Mouse (Mus musculus) forebrain, embryonic 11.5 days (tissue): ENCODE measurements at regions not wholly inside any gene's neighbourhood (a gene's known extent, or its start where the extent isn't known, plus 50 kb on each side); places are given as distances from the start of the nearest gene placed in this dataset.
A peak's percentile ranks its signal among the peaks of the same experiment; 100 is the strongest.

Source experiments
- ATAC-seq: fragments of 200-750 bp; cut with Nextera tagmentation; replicated peaks from 2 replicates; pipeline ENCODE4 v1.8.0; 2017; ENCODE audit warnings: moderate TSS enrichment; ENCODE audit not compliant: low FRiP score
- DNase-seq: peaks from one replicate; pipeline ENCODE4 v3.0.0-alpha.2; 2017; ENCODE audit warnings: low spot score
- H3K27ac ChIP-seq: fragments of 300-500 bp; sonication (generic); 2 replicates; pipeline ENCODE4 v1.5.1; 2014; ENCODE audit warnings: low read depth, low read length
- H3K27me3 ChIP-seq: fragments of 300-500 bp; sonication (generic); 2 replicates; pipeline ENCODE4 v1.6.1; 2014; ENCODE audit warnings: mild to moderate bottlenecking, low read length, mixed read lengths; ENCODE audit not compliant: control insufficient read depth, insufficient read depth
- H3K36me3 ChIP-seq: fragments of 300-500 bp; sonication (generic); 2 replicates; pipeline ENCODE4 v1.6.1; 2014; ENCODE audit warnings: mild to moderate bottlenecking, low read length, moderate library complexity, mixed read lengths; ENCODE audit not compliant: control insufficient read depth, insufficient read depth
- H3K4me1 ChIP-seq: fragments of 300-500 bp; sonication (generic); replicated peaks from 2 replicates; pipeline ENCODE4 v1.6.1; 2014; ENCODE audit warnings: low read length, mixed read lengths; ENCODE audit not compliant: control insufficient read depth, insufficient read depth
- H3K4me2 ChIP-seq: fragments of 300-500 bp; sonication (generic); 2 replicates; pipeline ENCODE4 v1.6.1; 2014; ENCODE audit warnings: low read depth, mild to moderate bottlenecking, low read length, moderate library complexity, mixed read lengths; ENCODE audit not compliant: severe bottlenecking
- H3K4me3 ChIP-seq: fragments of 300-500 bp; sonication (generic); 2 replicates; pipeline ENCODE4 v1.5.1; 2014; ENCODE audit warnings: low read depth, low read length
- H3K9ac ChIP-seq: fragments of 300-500 bp; sonication (generic); 2 replicates; pipeline ENCODE4 v1.6.1; 2014; ENCODE audit warnings: low read length
- H3K9me3 ChIP-seq: fragments of 300-500 bp; sonication (generic); 2 replicates; pipeline ENCODE4 v1.6.1; 2016; ENCODE audit warnings: low read length, mixed read lengths; ENCODE audit not compliant: control insufficient read depth
- WGBS: fragments of 180-500 bp; shearing (Covaris S2); extraction: QIAGEN DNeasy Blood & Tissue Kit; methylation state at CpG from one replicate; pipeline ENCODE4 v1.1.7; 2014; 5-methylcytosine and 5-hydroxymethylcytosine counted together

GRCm38 (mm10) chr1:184244730-184245488 is 210.8 kb upstream of the 1700056E22Rik start:
- Histone ChIP-seq H3K36me3 (no peaks in the 10 kb centered on the region), H3K4me3 (no peak overlapping the region), H3K4me1 (no peaks in the 10 kb centered on the region), H3K9ac (no peak overlapping the region), H3K4me2 (no peak overlapping the region), H3K9me3 (no peaks in the 10 kb centered on the region), H3K27me3 (no peaks in the 10 kb centered on the region), H3K27ac (no peak overlapping the region)
- no peak for ATAC-seq
- no peak for DNase-seq
- 77% methylated on average over 23 of the region's 23 CpGs for WGBS

- H3K4me1 ChIP-seq = no peaks in the 10 kb centered on the region
- no peaks in the 10 kb centered on the region for H3K36me3 ChIP-seq
- H3K4me3 ChIP-seq = no peak overlapping the region
- H3K4me2 ChIP-seq = no peak overlapping the region
- H3K9me3 ChIP-seq = no peaks in the 10 kb centered on the region
- DNase-seq = no peak
- no peak for ATAC-seq
- 79% methylated on average over 9 of the region's 9 CpGs for WGBS
- H3K27ac ChIP-seq = no peak overlapping the region
- H3K27me3 ChIP-seq = no peaks in the 10 kb centered on the region
- no peak overlapping the region for H3K9ac ChIP-seq
Observed at GRCm38 (mm10) chr1:184244296-184244695, 210.2 kb upstream of the 1700056E22Rik start.

- no peak overlapping the region for H3K9ac ChIP-seq
- ATAC-seq (no peak), DNase-seq (no peak)
- H3K27ac ChIP-seq = no peak overlapping the region
- WGBS = 60% methylated on average over 4 of the region's 4 CpGs
- no peak overlapping the region for H3K4me3 ChIP-seq
- H3K9me3 ChIP-seq = no peaks in the 10 kb centered on the region
- no peaks in the 10 kb centered on the region for H3K27me3 ChIP-seq
- H3K4me2 ChIP-seq = no peak overlapping the region
- no peaks in the 10 kb centered on the region for H3K4me1 ChIP-seq
- no peaks in the 10 kb centered on the region for H3K36me3 ChIP-seq
Observed at GRCm38 (mm10) chr1:184241846-184242245, 207.7 kb upstream of the 1700056E22Rik start.

GRCm38 (mm10) chr1:184235131-184235983 is 201.3 kb upstream of the 1700056E22Rik start:
- Histone ChIP-seq H3K36me3 (no peaks in the 10 kb centered on the region), H3K27ac (no peak overlapping the region), H3K4me1 (no peaks in the 10 kb centered on the region), H3K9me3 (no peaks in the 10 kb centered on the region), H3K27me3 (no peaks in the 10 kb centered on the region), H3K9ac (peak overlapping the region; percentile 43), H3K4me2 (peak overlapping the region; percentile 45), H3K4me3 (peak overlapping the region; percentile 19; the same call in 1 of the 2 replicates)
- peak; percentile 87 for ATAC-seq
- DNase-seq = peak; percentile 89
- 21% methylated on average over 25 of the region's 25 CpGs for WGBS

GRCm38 (mm10) chr1:184234320-184234988 is 200.4 kb upstream of the 1700056E22Rik start:
- H3K9me3 ChIP-seq = no peaks in the 10 kb centered on the region
- H3K4me3 ChIP-seq = no peak overlapping the region
- H3K9ac ChIP-seq = no peak overlapping the region
- no peaks in the 10 kb centered on the region for H3K27me3 ChIP-seq
- ATAC-seq (peak; percentile 29; the same call in 1 of the 2 replicates), DNase-seq (no peak)
- WGBS = 64% methylated on average over 8 of the region's 8 CpGs
- no peak overlapping the region for H3K27ac ChIP-seq
- H3K4me2 ChIP-seq = no peak overlapping the region
- H3K4me1 ChIP-seq = no peaks in the 10 kb centered on the region
- H3K36me3 ChIP-seq = no peaks in the 10 kb centered on the region

GRCm38 (mm10) chr1:184233741-184234255 is 199.7 kb upstream of the 1700056E22Rik start:
- 59% methylated on average over 5 of the region's 5 CpGs for WGBS
- H3K9ac ChIP-seq = no peak overlapping the region
- ATAC-seq (no peak), DNase-seq (no peak)
- H3K27me3 ChIP-seq = no peaks in the 10 kb centered on the region
- no peak overlapping the region for H3K4me2 ChIP-seq
- H3K4me3 ChIP-seq = no peak overlapping the region
- H3K36me3 ChIP-seq = no peaks in the 10 kb centered on the region
- no peak overlapping the region for H3K27ac ChIP-seq
- H3K9me3 ChIP-seq = no peaks in the 10 kb centered on the region
- no peaks in the 10 kb centered on the region for H3K4me1 ChIP-seq

GRCm38 (mm10) chr1:184222326-184222725 is 188.2 kb upstream of the 1700056E22Rik start:
- Histone ChIP-seq H3K4me3 (no peak overlapping the region), H3K36me3 (no peaks in the 10 kb centered on the region), H3K4me1 (no peaks in the 10 kb centered on the region), H3K9ac (no peak overlapping the region), H3K4me2 (no peak overlapping the region), H3K9me3 (no peaks in the 10 kb centered on the region), H3K27me3 (no peaks in the 10 kb centered on the region), H3K27ac (no peak overlapping the region)
- ATAC-seq (no peak), DNase-seq (no peak)
- 55% methylated on average over 2 of the region's 2 CpGs for WGBS

- Histone ChIP-seq H3K27ac (no peak overlapping the region), H3K4me1 (no peaks in the 10 kb centered on the region), H3K4me3 (no peak overlapping the region), H3K4me2 (no peak overlapping the region), H3K36me3 (no peaks in the 10 kb centered on the region), H3K27me3 (no peaks in the 10 kb centered on the region), H3K9me3 (no peaks in the 10 kb centered on the region), H3K9ac (no peak overlapping the region)
- ATAC-seq (no peak), DNase-seq (no peak)
- 76% methylated on average over 3 of the region's 3 CpGs for WGBS
Observed at GRCm38 (mm10) chr1:184221792-184222191, 187.7 kb upstream of the 1700056E22Rik start.
